Comparison of ENCODE assay signal across 8 mouse cellular contexts in genomic region chr1:165844466-165844951, GRCm38 (mm10). TPM values are rescaled to one million over a fixed set of nuclear protein-coding genes. Genes with fewer than 3 reads are reported as not detected.
A peak's percentile ranks its signal among the peaks of the same experiment; 100 is the strongest.
DNase-seq lines count a peak whose midpoint lies in the region; ATAC-seq and TF ChIP-seq lines count a peak whose summit lies in the region.

No protein-coding gene starts in this region.

- H3K9ac ChIP-seq in MEL (ENCODE audit: control insufficient read depth, low read depth, low read length, poor library complexity, severe bottlenecking), result peak overlapping the region; percentile 67
- peak overlapping the region; percentile 58 for H3K9ac ChIP-seq in forebrain, postnatal 0 days
- H3K9ac ChIP-seq in limb, embryonic 12.5 days (replicated peaks), result peak overlapping the region; percentile 65

- no peak overlapping the region for H3K27ac ChIP-seq in cerebellum, adult 2 months (ENCODE audit: insufficient read depth, low read length)
- peak overlapping the region; percentile 44 for H3K27ac ChIP-seq in MEL (ENCODE audit: control insufficient read depth, low read depth, low read length)
- no peak overlapping the region for H3K27ac ChIP-seq in forebrain, postnatal 0 days (ENCODE audit: low read depth, low read length)
- H3K27ac ChIP-seq in limb, embryonic 12.5 days, result no peak overlapping the region

- H3K4me1 ChIP-seq in cerebellum, adult 2 months (ENCODE audit: control insufficient read depth, insufficient read depth, low read length), result peaks cover 4% of the 10 kb centered on the region; the same call in 1 of the 2 replicates
- H3K4me1 ChIP-seq in MEL (ENCODE audit: control insufficient read depth in 1 of 2, insufficient read depth in 2 of 2, low read length in 2 of 2), result peaks cover 0 to 24% of the 10 kb centered on the region in 2 experiments; a peak in 3 of 4 replicates
- peaks cover 12% of the 10 kb centered on the region for H3K4me1 ChIP-seq in forebrain, postnatal 0 days (ENCODE audit: insufficient read depth)
- peaks cover 53% of the 10 kb centered on the region for H3K4me1 ChIP-seq in limb, embryonic 12.5 days (replicated peaks)

- peak overlapping the region; percentile 100 for H3K4me2 ChIP-seq in forebrain, postnatal 0 days (ENCODE audit: low read depth)
- peak overlapping the region; percentile 100 for H3K4me2 ChIP-seq in limb, embryonic 12.5 days
- peak overlapping the region; percentile 98 for H3K4me2 ChIP-seq in myocyte (ENCODE audit: low read depth)

- no peaks in the 10 kb centered on the region; the same call in 1 of the 2 replicates for H3K79me2 ChIP-seq in MEL (ENCODE audit: control insufficient read depth, insufficient read depth, low read length, poor library complexity)
- no peaks in the 10 kb centered on the region for H3K79me2 ChIP-seq in myocyte (ENCODE audit: control insufficient read depth, insufficient read depth)

- WGBS in cerebellum, adult 2 months, result 3% methylated on average over 20 of the region's 20 CpGs
- 2% methylated on average over 20 of the region's 20 CpGs for WGBS in forebrain, postnatal 0 days
- WGBS in limb, embryonic 12.5 days, result 1% methylated on average over 17 of the region's 20 CpGs

- peak; percentile 66 for ATAC-seq in forebrain, postnatal 0 days
- 0 out of 2 replicates have a peak, but pooled peaks have one; percentile 35 for ATAC-seq in limb, embryonic 12.5 days (ENCODE audit: insufficient number of reproducible peaks, insufficient read depth, low FRiP score, low TSS enrichment, low read depth)

- intact Hi-C loops in left cerebral cortex, postnatal 14 days (cut with DNase I), result no loop called here

- no peak for TF ChIP-seq EP300 in MEL (IDR thresholded peaks at IDR 0.05; ENCODE audit: low read depth in 1 of 2, low read length in 2 of 2)

- TF ChIP-seq CTCF in cerebellum, adult 2 months (IDR thresholded peaks at IDR 0.05; ENCODE audit: borderline replicate concordance, insufficient read depth, low read depth, low read length), result no peak
- no peak for TF ChIP-seq CTCF in MEL (IDR thresholded peaks at IDR 0.05 in 2 of 3, conservative IDR thresholded peaks at IDR 0.05 in 1 of 3; ENCODE audit: control insufficient read depth in 1 of 3, insufficient read depth in 1 of 3, low read depth in 2 of 3, low read length in 3 of 3, poor library complexity in 1 of 3, severe bottlenecking in 1 of 3)
- no peak for TF ChIP-seq CTCF in forebrain, postnatal 0 days (IDR thresholded peaks at IDR 0.05; ENCODE audit: low read depth)

- peak overlapping the region; percentile 53 for H3K4me3 ChIP-seq in cerebellum, adult 2 months (replicated peaks; ENCODE audit: insufficient read depth, low read depth, low read length)
- peak overlapping the region; percentile 53 to 64 for H3K4me3 ChIP-seq in MEL (ENCODE audit: control insufficient read depth in 1 of 2, insufficient read depth in 1 of 2, low read depth in 2 of 2, low read length in 2 of 2)
- H3K4me3 ChIP-seq in forebrain, postnatal 0 days (ENCODE audit: low read depth, low read length), result peak overlapping the region; percentile 48
- peak overlapping the region; percentile 53 for H3K4me3 ChIP-seq in limb, embryonic 12.5 days (replicated peaks)
- H3K4me3 ChIP-seq in myocyte, result peak overlapping the region; percentile 27

- no peak overlapping the region for H3ac ChIP-seq in myocyte (ENCODE audit: control insufficient read depth, insufficient read length)

- no peaks in the 10 kb centered on the region for H3K9me3 ChIP-seq in MEL (replicated peaks; ENCODE audit: insufficient read depth, low read length)
- H3K9me3 ChIP-seq in forebrain, postnatal 0 days (ENCODE audit: low read length), result no peaks in the 10 kb centered on the region
- H3K9me3 ChIP-seq in limb, embryonic 12.5 days, result no peaks in the 10 kb centered on the region

- peaks cover 0 to 10% of the 10 kb centered on the region in 2 experiments; a peak in 2 of 4 replicates for H3K36me3 ChIP-seq in MEL (ENCODE audit: control insufficient read depth in 1 of 2, insufficient read depth in 2 of 2, low read length in 2 of 2)
- no peaks in the 10 kb centered on the region for H3K36me3 ChIP-seq in forebrain, postnatal 0 days (ENCODE audit: insufficient read depth)
- no peaks in the 10 kb centered on the region for H3K36me3 ChIP-seq in limb, embryonic 12.5 days
- no peaks in the 10 kb centered on the region for H3K36me3 ChIP-seq in myocyte (ENCODE audit: control insufficient read depth, insufficient read depth)

- no peak for TF ChIP-seq RAD21 in MEL (IDR thresholded peaks at IDR 0.05; ENCODE audit: low read depth, low read length)

- no peak for TF ChIP-seq POLR2A in cerebellum, adult 2 months (IDR thresholded peaks at IDR 0.05; ENCODE audit: borderline replicate concordance, insufficient read depth, low read length)
- no peak for TF ChIP-seq POLR2A in MEL (IDR thresholded peaks at IDR 0.05; ENCODE audit: control insufficient read depth in 1 of 2, insufficient read depth in 1 of 2, low read depth in 1 of 2, low read length in 2 of 2, poor library complexity in 1 of 2)
- TF ChIP-seq POLR2A in myocyte (IDR thresholded peaks at IDR 0.05; ENCODE audit: insufficient read length, low read depth), result no peak

- no peak for DNase-seq in cerebellum, adult 2 months
- no peak for DNase-seq in cerebellum, postnatal 14 days
- DNase-seq in MEL (ENCODE audit: low read depth, low spot score), result peak; percentile 38
- peak; percentile 40 for DNase-seq in forebrain, postnatal 0 days
- peak; percentile 35 for DNase-seq in yolk sac, embryonic 10.5 days (ENCODE audit: low spot score)
- no peak for DNase-seq in left cerebral cortex, postnatal 14 days (ENCODE audit: low spot score in 2 of 2)

- H3K27me3 ChIP-seq in cerebellum, adult 2 months (ENCODE audit: control insufficient read depth, insufficient read depth, low read length), result peaks cover 3% of the 10 kb centered on the region; the same call in 1 of the 2 replicates
- H3K27me3 ChIP-seq in MEL (ENCODE audit: control insufficient read depth in 1 of 2, insufficient read depth in 2 of 2, low read length in 2 of 2) (peaks cover 7 to 8% of the 10 kb centered on the region in 2 experiments; a peak in 3 of 4 replicates), myocyte (ENCODE audit: control insufficient read depth, insufficient read depth, insufficient read length) (no peaks in the 10 kb centered on the region)
- H3K27me3 ChIP-seq in forebrain, postnatal 0 days (ENCODE audit: insufficient read depth, low read length), result no peaks in the 10 kb centered on the region; the same call in none of the 2 replicates
- H3K27me3 ChIP-seq in limb, embryonic 12.5 days, result peaks cover 73% of the 10 kb centered on the region

TF ChIP-seq in MEL, 35 proteins besides CTCF, POLR2A, EP300 and RAD21:
- TF ChIP-seq MAZ (IDR thresholded peaks at IDR 0.05; ENCODE audit: low read depth, low read length) (0 out of 2 replicates have a peak, but pooled peaks have one; percentile 28), MYB (IDR thresholded peaks at IDR 0.05; ENCODE audit: low read depth, low read length) (no peak), USF1 (IDR thresholded peaks at IDR 0.05; ENCODE audit: low read depth, low read length) (no peak), RCOR1 (IDR thresholded peaks at IDR 0.05; ENCODE audit: low read depth, low read length) (no peak)

TF ChIP-seq in myocyte, 11 proteins besides CTCF, POLR2A, EP300 and RAD21:
- TF ChIP-seq POLR2AphosphoS2 (IDR thresholded peaks at IDR 0.05; ENCODE audit: insufficient read length, low read depth), result no peak
- no peak for TF ChIP-seq E2F4 (IDR thresholded peaks at IDR 0.05; ENCODE audit: insufficient read depth)
- no peak for TF ChIP-seq TCF12 (IDR thresholded peaks at IDR 0.05; ENCODE audit: insufficient read depth, poor library complexity, severe bottlenecking)
- TF ChIP-seq USF1 (IDR thresholded peaks at IDR 0.05; ENCODE audit: low read depth), result no peak
- no peak for TF ChIP-seq MAX (IDR thresholded peaks at IDR 0.05; ENCODE audit: low read depth)
- no peak for TF ChIP-seq MYOD1 (IDR thresholded peaks at IDR 0.05; ENCODE audit: control insufficient read depth in 1 of 3, insufficient read length in 2 of 3, low read depth in 2 of 3)
- no peak for TF ChIP-seq TCF3 (IDR thresholded peaks at IDR 0.05; ENCODE audit: insufficient read length, low read depth)
- TF ChIP-seq REST (IDR thresholded peaks at IDR 0.05; ENCODE audit: insufficient read depth, insufficient read length), result no peak
- TF ChIP-seq SRF (IDR thresholded peaks at IDR 0.05; ENCODE audit: control insufficient read depth, insufficient read length, low read depth), result no peak

RNA-seq across cellular contexts. Expression of gene Cd247, which starts 56.0 kb away (rescaled TPM):
- polyA plus RNA-seq in cerebellum, adult 2 months (2012; rRNA removed), result 0.24 and 0.29 TPM in 2 replicates
- total RNA-seq in MEL (2012; rRNA removed), result 1.3 and 1.5 TPM in 2 replicates
- polyA plus RNA-seq in MEL (2012; ENCODE audit: insufficient read depth in 1 of 2, insufficient read length in 2 of 2, low read depth in 1 of 2, low replicate concordance in 2 of 2, missing spikeins in 1 of 2), result 1 to 10 TPM in 1 of 2 experiments, not detected in 1; 1.7 TPM
- 0.14 TPM in 1 of 2 replicates, not detected in the other for total RNA-seq in forebrain, postnatal 0 days (2014; rRNA removed)
- polyA plus RNA-seq in forebrain, postnatal 0 days (2015; fragmentation: Nextera tagmentation; extraction: Ambion mirVana), result 0.28 and 0.67 TPM in 2 replicates
- 1.4 and 1.6 TPM in 2 replicates for polyA plus RNA-seq in limb, embryonic 12.5 days (2016; fragmentation: Nextera tagmentation; extraction: Ambion mirVana)
- not detected for polyA plus RNA-seq in myocyte (2012; fragmentation: generic; extraction: Trizol)
- not detected for total RNA-seq in left cerebral cortex, postnatal 14 days (2021)

Comparison
In these comparisons a context has a peak if more than half of its experiments do, and no peak if none do; other contexts are left out.
1. DNase-seq: peak in MEL (single experiment), forebrain, postnatal 0 days (single experiment) and yolk sac, embryonic 10.5 days (single experiment); none in cerebellum, adult 2 months (0 of 2), cerebellum, postnatal 14 days (0 of 2) and left cerebral cortex, postnatal 14 days (0 of 2).
2. Peak in every context shown above with its lines, with median percentiles within 50 percentile points of each other: H3K4me3 ChIP-seq, H3K9ac ChIP-seq and H3K4me2 ChIP-seq.